Mouse (Mus musculus) left cerebral cortex, adult 11 months (tissue): ENCODE measurements at regions not wholly inside any gene's neighbourhood (a gene's known extent, or its start where the extent isn't known, plus 50 kb on each side); places are given as distances from the start of the nearest gene placed in this dataset.

Source experiments
- DNase-seq: peaks from one replicate; pipeline ENCODE4 v3.0.0; 2022; ENCODE audit warnings: low spot score

- no peak for DNase-seq
Measured at GRCm38 (mm10) chr12:93549900-93550299, 1700.9 kb upstream of the Sel1l start.

- DNase-seq = peak; percentile 6
Measured at GRCm38 (mm10) chr12:93523465-93523864, 1674.5 kb upstream of the Sel1l start.

GRCm38 (mm10) chr12:93486381-93486780 lies 1637.4 kb upstream of the Sel1l start:
- no peak for DNase-seq

GRCm38 (mm10) chr12:93462106-93462505 lies 1613.1 kb upstream of the Sel1l start:
- no peak for DNase-seq

- DNase-seq = no peak
Measured at GRCm38 (mm10) chr12:93449436-93449835, 1600.5 kb upstream of the Sel1l start.

GRCm38 (mm10) chr12:93429218-93429617 lies 1580.3 kb upstream of the Sel1l start:
- no peak for DNase-seq

- DNase-seq = no peak
Measured at GRCm38 (mm10) chr12:93427988-93428387, 1579.0 kb upstream of the Sel1l start.

- no peak for DNase-seq
Measured at GRCm38 (mm10) chr12:93416381-93416780, 1567.4 kb upstream of the Sel1l start.

GRCm38 (mm10) chr12:93415791-93416190 lies 1566.8 kb upstream of the Sel1l start:
- peak; percentile 33 for DNase-seq

- DNase-seq = no peak
Measured at GRCm38 (mm10) chr12:93385578-93385977, 1536.6 kb upstream of the Sel1l start.

- DNase-seq = no peak
Measured at GRCm38 (mm10) chr12:93342933-93343332, 1494.0 kb upstream of the Sel1l start.

GRCm38 (mm10) chr12:93342525-93342924 lies 1493.6 kb upstream of the Sel1l start:
- no peak for DNase-seq

GRCm38 (mm10) chr12:93335520-93335919 lies 1486.6 kb upstream of the Sel1l start:
- DNase-seq = no peak

GRCm38 (mm10) chr12:93312214-93312613 lies 1463.3 kb upstream of the Sel1l start:
- DNase-seq = no peak

- no peak for DNase-seq
Measured at GRCm38 (mm10) chr12:93281816-93282215, 1432.9 kb upstream of the Sel1l start.

- DNase-seq = no peak
Measured at GRCm38 (mm10) chr12:93273652-93274051, 1424.7 kb upstream of the Sel1l start.

- no peak for DNase-seq
Measured at GRCm38 (mm10) chr12:93230237-93230636, 1381.3 kb upstream of the Sel1l start.

GRCm38 (mm10) chr12:93226826-93227225 lies 1377.9 kb upstream of the Sel1l start:
- no peak for DNase-seq

- no peak for DNase-seq
Measured at GRCm38 (mm10) chr12:93221179-93221922, 1372.4 kb upstream of the Sel1l start.

- DNase-seq = no peak
Measured at GRCm38 (mm10) chr12:93207596-93207995, 1358.6 kb upstream of the Sel1l start.

- DNase-seq = no peak
Measured at GRCm38 (mm10) chr12:93188940-93189339, 1340.0 kb upstream of the Sel1l start.

GRCm38 (mm10) chr12:93173744-93174143 lies 1324.8 kb upstream of the Sel1l start:
- DNase-seq = no peak

GRCm38 (mm10) chr12:93160252-93160651 lies 1311.3 kb upstream of the Sel1l start:
- DNase-seq = no peak

- DNase-seq = peak; percentile 21
Measured at GRCm38 (mm10) chr12:93152618-93153245, 1303.8 kb upstream of the Sel1l start.
